Mouse (Mus musculus): Measurements from ENCODE around the gene Capn10. TPM values are rescaled to one million over a fixed set of nuclear protein-coding genes. Genes with fewer than 3 reads are reported as not detected.
"Not testable (repeated sequence)": the region's sequence is repeated elsewhere in the genome, so short reads cannot be mapped to it uniquely, and the experiment has no call there.

The Capn10 gene
- polyA plus RNA-seq, 1 experiment from 2014 or later = 31.6 TPM

GRCm38 (mm10) chr1:92943219-92943989 is 9.2 kb downstream of the Capn10 start:
- Histone ChIP-seq H3K4me3 (ENCODE audit: low read depth, low read length) (no peak overlapping the region), H3K9me3 (ENCODE audit: control insufficient read depth) (no peaks in the 10 kb centered on the region), H3K4me2 (replicated peaks; ENCODE audit: low read depth) (no peak overlapping the region), H3K9ac (ENCODE audit: low read depth, low read length) (no peak overlapping the region), H3K36me3 (ENCODE audit: control insufficient read depth, insufficient read depth) (peaks cover 85% of the 10 kb centered on the region), H3K4me1 (replicated peaks; ENCODE audit: control insufficient read depth, insufficient read depth, low read length) (0 out of 2 replicates have a peak, but pooled peaks cover under 1% of the 10 kb centered on the region), H3K27me3 (replicated peaks; ENCODE audit: control insufficient read depth, insufficient read depth, low read length) (no peaks in the 10 kb centered on the region), H3K27ac (ENCODE audit: low read depth, low read length) (no peak overlapping the region; the same call in 1 of the 2 replicates)
- no peak for ATAC-seq
- TF ChIP-seq CTCF (IDR thresholded peaks at IDR 0.05; ENCODE audit: low read depth) = no peak
- 92% methylated on average over 19 of the region's 19 CpGs for WGBS

GRCm38 (mm10) chr1:92947966-92948365 is 13.8 kb downstream of the Capn10 start:
- WGBS = 93% methylated on average over 3 of the region's 3 CpGs
- H3K4me3 ChIP-seq (ENCODE audit: low read depth, low read length) = no peak overlapping the region
- no peak for TF ChIP-seq CTCF (IDR thresholded peaks at IDR 0.05; ENCODE audit: low read depth)
- H3K27me3 ChIP-seq (replicated peaks; ENCODE audit: control insufficient read depth, insufficient read depth, low read length) = no peaks in the 10 kb centered on the region
- H3K27ac ChIP-seq (ENCODE audit: low read depth, low read length) = no peak overlapping the region
- 0 out of 2 replicates have a peak, but pooled peaks cover 4% of the 10 kb centered on the region for H3K4me1 ChIP-seq (replicated peaks; ENCODE audit: control insufficient read depth, insufficient read depth, low read length)
- peaks cover 55% of the 10 kb centered on the region for H3K36me3 ChIP-seq (ENCODE audit: control insufficient read depth, insufficient read depth)
- no peaks in the 10 kb centered on the region for H3K9me3 ChIP-seq (ENCODE audit: control insufficient read depth)
- ATAC-seq = no peak
- no peak overlapping the region for H3K9ac ChIP-seq (ENCODE audit: low read depth, low read length)
- no peak overlapping the region for H3K4me2 ChIP-seq (replicated peaks; ENCODE audit: low read depth)

- 0 out of 2 replicates have a peak, but pooled peaks cover 4% of the 10 kb centered on the region for H3K4me1 ChIP-seq (replicated peaks; ENCODE audit: control insufficient read depth, insufficient read depth, low read length)
- H3K36me3 ChIP-seq (ENCODE audit: control insufficient read depth, insufficient read depth) = peaks cover 41% of the 10 kb centered on the region
- WGBS = 42% methylated on average over 6 of the region's 6 CpGs
- no peaks in the 10 kb centered on the region for H3K9me3 ChIP-seq (ENCODE audit: control insufficient read depth)
- H3K4me3 ChIP-seq (ENCODE audit: low read depth, low read length) = peak overlapping the region; percentile 34
- H3K27ac ChIP-seq (ENCODE audit: low read depth, low read length) = peak overlapping the region; percentile 52; the same call in 1 of the 2 replicates
- peak overlapping the region; percentile 70 for H3K4me2 ChIP-seq (replicated peaks; ENCODE audit: low read depth)
- TF ChIP-seq CTCF (IDR thresholded peaks at IDR 0.05; ENCODE audit: low read depth) = peak; percentile 84
- ATAC-seq = no peak
- no peaks in the 10 kb centered on the region for H3K27me3 ChIP-seq (replicated peaks; ENCODE audit: control insufficient read depth, insufficient read depth, low read length)
- no peak overlapping the region for H3K9ac ChIP-seq (ENCODE audit: low read depth, low read length)
Observed at GRCm38 (mm10) chr1:92949426-92949825, 15.2 kb downstream of the Capn10 start.

- Histone ChIP-seq H3K36me3 (ENCODE audit: control insufficient read depth, insufficient read depth) (peaks cover 30% of the 10 kb centered on the region), H3K27me3 (replicated peaks; ENCODE audit: control insufficient read depth, insufficient read depth, low read length) (no peaks in the 10 kb centered on the region), H3K9ac (ENCODE audit: low read depth, low read length) (peak within 1 kb of the TSS; percentile 34; the same call in 1 of the 2 replicates), H3K4me3 (ENCODE audit: low read depth, low read length) (peak within 1 kb of the TSS; percentile 34), H3K4me2 (replicated peaks; ENCODE audit: low read depth) (peak within 1 kb of the TSS; percentile 70), H3K27ac (ENCODE audit: low read depth, low read length) (peak within 1 kb of the TSS; percentile 70), H3K4me1 (replicated peaks; ENCODE audit: control insufficient read depth, insufficient read depth, low read length) (0 out of 2 replicates have a peak, but pooled peaks cover 4% of the 10 kb centered on the region), H3K9me3 (ENCODE audit: control insufficient read depth) (no peaks in the 10 kb centered on the region)
- no peak for TF ChIP-seq CTCF (IDR thresholded peaks at IDR 0.05; ENCODE audit: low read depth)
- WGBS = 39% methylated on average over 5 of the region's 5 CpGs
- ATAC-seq = peak; percentile 89
Observed at GRCm38 (mm10) chr1:92950607-92951006, 16.4 kb downstream of the Capn10 start, which contains the start of gene Gpr35. Gpr35 (plus strand) TSS chr1:92950865.

- Histone ChIP-seq H3K9ac (ENCODE audit: low read depth, low read length) (no peak overlapping the region), H3K4me2 (replicated peaks; ENCODE audit: low read depth) (no peak overlapping the region), H3K9me3 (ENCODE audit: control insufficient read depth) (no peaks in the 10 kb centered on the region), H3K36me3 (ENCODE audit: control insufficient read depth, insufficient read depth) (0 out of 2 replicates have a peak, but pooled peaks cover 5% of the 10 kb centered on the region), H3K4me3 (ENCODE audit: low read depth, low read length) (no peak overlapping the region), H3K27ac (ENCODE audit: low read depth, low read length) (no peak overlapping the region), H3K4me1 (replicated peaks; ENCODE audit: control insufficient read depth, insufficient read depth, low read length) (0 out of 2 replicates have a peak, but pooled peaks cover under 1% of the 10 kb centered on the region), H3K27me3 (replicated peaks; ENCODE audit: control insufficient read depth, insufficient read depth, low read length) (no peaks in the 10 kb centered on the region)
- ATAC-seq = no peak
- 0 out of 2 replicates have a peak, but pooled peaks have one; percentile 2 for TF ChIP-seq CTCF (IDR thresholded peaks at IDR 0.05; ENCODE audit: low read depth)
- 62% methylated on average over 2 of the region's 2 CpGs for WGBS
Observed at GRCm38 (mm10) chr1:92953641-92954040, 19.5 kb downstream of the Capn10 start.

- not testable (repeated sequence) for H3K27ac ChIP-seq (ENCODE audit: low read depth, low read length); H3K9ac ChIP-seq (ENCODE audit: low read depth, low read length); H3K9me3 ChIP-seq (ENCODE audit: control insufficient read depth); H3K27me3 ChIP-seq (replicated peaks; ENCODE audit: control insufficient read depth, insufficient read depth, low read length); H3K4me1 ChIP-seq (replicated peaks; ENCODE audit: control insufficient read depth, insufficient read depth, low read length); H3K36me3 ChIP-seq (ENCODE audit: control insufficient read depth, insufficient read depth); ATAC-seq; H3K4me3 ChIP-seq (ENCODE audit: low read depth, low read length)
- 1% methylated on average over 11 of the region's 11 CpGs for WGBS
- H3K4me2 ChIP-seq (replicated peaks; ENCODE audit: low read depth) = peak overlapping the region; percentile 54
- peak; percentile 75 for TF ChIP-seq CTCF (IDR thresholded peaks at IDR 0.05; ENCODE audit: low read depth)
Observed at GRCm38 (mm10) chr1:92956571-92957335, 22.6 kb downstream of the Capn10 start.
